Mouse (Mus musculus): ENCODE data around the gene Arhgap10.
"Not testable (repeated sequence)": the region's sequence is repeated elsewhere in the genome, so short reads cannot be mapped to it uniquely, and the experiment has no call there.

Gene Arhgap10

DNA sequence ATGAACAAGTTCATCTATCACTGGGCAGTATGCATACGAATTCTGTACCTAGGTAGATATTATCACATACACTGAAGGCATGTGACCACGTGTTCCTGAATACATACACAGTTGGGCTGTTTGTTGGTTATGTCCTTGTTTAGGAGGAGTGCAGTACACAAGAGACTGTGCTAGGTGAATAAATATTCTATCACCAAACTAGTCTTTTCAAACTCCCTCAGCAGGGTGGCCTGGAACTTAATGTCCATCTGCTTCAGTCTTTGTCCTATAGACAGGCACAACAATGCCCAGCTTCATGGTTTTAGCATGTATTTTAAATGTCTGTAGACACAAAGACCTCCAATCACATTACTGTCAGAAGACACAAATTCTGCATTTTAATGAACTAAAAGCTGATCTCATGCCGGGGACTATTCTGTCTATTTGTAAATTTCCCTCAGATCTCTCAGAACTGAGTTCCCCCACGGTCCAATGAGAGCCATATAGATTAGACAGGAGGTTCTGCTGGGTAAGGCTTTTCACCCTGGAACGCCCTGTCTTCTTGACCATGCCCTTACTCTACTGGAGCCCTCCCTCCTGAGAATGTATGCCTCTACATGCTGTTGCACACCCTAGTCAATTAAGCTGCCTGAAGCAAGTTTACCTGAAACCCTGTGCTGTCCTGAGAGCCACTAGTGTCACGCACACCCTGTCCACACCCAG lies 177.6 kb downstream of the Arhgap10 start:
- no peak for DNase-seq

DNA sequence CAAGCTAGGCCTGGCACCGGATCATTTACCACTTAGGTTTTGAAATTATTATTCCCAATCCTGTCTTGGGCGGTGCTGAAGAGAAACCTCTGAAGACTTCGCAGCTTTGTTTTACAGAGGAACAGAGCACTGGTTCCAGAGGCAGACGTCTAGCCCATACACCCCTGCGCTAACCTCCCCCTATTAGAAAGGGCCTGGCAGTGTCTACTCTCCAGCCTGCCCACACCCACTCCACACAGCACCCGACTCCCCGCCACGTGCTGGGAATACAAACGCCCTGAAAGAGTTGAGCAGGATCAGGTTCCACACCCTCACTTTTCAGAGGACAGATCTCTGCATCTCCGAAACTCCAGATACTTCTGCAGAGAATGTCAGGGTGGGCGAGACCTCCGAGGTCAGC lies 180.5 kb downstream of the Arhgap10 start:
- DNase-seq = no peak

DNA sequence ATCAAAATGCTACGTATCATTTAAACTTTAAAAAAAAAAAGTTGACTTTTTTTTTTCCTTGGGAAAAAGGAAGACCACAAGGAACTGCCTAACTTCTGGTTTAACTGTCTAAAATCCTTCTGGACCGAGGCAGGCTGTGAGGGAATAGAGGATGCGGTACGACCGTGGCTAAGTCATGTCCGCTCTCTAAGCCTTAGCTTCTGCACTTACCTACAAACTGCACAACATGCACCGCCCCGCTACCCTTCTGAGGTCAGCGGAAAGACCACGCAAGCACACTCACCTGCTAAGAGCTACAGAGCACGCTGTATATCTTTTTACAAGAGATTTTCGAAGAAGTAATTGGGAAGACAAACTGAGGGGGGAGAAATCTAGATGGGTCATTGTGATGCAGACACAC lies 186.6 kb downstream of the Arhgap10 start:
- no peak for DNase-seq

DNA sequence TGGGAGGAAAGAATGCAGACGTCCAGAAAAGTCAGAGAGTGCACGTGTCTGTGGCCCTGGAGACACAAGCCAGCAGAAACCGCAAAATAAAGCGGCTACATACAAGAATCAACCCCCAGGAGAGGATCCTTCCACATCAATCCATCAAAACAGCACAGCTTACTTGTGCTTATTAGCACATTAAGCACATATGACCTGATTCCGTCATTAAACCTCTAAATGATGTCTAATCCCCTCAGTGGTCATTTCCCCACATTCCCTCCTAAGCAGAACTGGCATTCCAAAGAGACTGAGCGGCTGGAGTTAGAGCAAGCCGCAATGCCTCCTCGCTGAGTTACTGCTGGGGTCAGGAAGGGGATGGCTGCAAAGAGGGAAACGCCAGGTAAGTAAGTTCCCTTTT lies 187.4 kb downstream of the Arhgap10 start:
- no peak for DNase-seq

DNA sequence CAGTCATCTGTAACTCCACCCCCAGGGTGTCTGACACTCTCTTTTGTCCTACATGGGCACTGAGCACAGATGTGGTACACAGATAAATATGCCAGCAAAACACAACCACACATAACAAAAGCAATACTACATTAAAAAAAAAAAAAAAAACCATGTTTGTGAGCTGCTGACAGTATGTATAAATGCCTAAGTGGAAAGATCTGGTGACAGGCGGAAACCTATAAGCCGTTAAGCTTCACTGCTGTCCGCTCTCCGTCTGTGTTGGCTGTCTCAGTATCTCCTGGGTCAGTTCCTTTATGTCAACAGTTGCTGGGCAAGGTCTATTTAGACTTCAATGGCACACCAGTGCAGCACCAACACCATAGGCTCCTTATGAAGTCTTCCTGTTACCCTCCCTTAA lies 188.0 kb downstream of the Arhgap10 start:
- no peak for DNase-seq

DNA sequence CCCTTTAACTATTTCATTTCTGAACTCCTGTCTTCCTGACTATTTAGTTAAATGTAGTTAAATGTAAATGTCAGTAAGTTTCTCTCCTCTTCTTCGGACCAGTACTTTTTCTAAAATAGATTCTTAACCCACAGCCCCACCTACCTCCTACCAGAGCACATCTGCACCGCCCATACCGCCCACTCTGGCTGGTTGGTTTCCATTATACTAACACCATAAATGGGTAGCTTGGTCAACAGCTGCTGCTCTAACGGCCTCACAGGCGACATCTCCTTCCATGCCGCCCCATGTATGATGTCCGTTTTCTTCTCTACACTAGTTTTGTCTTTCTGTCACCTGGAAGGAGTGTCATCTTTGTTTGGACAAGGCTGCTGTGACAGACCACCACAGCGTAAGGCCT lies 189.3 kb downstream of the Arhgap10 start:
- no peak for DNase-seq

DNA sequence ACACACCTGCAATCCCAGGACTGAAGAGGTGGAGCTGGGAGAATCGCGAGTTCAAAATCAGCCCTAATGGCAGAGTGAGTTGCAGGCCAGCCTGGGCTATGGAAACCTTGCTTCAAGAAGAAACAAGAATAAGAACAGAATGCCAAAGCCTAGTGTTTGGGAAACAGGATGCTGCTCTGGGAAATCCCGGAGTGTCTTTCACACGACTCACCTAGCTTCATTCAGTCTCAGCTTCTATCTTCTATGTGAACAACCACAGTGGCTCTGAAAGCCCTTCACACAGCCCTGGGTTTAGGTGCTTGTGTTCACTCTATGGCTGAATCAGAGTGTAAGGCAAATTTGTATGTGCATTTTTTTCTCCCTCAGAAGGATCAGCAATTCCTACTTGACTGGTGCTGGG lies 190.4 kb downstream of the Arhgap10 start:
- no peak for DNase-seq

DNA sequence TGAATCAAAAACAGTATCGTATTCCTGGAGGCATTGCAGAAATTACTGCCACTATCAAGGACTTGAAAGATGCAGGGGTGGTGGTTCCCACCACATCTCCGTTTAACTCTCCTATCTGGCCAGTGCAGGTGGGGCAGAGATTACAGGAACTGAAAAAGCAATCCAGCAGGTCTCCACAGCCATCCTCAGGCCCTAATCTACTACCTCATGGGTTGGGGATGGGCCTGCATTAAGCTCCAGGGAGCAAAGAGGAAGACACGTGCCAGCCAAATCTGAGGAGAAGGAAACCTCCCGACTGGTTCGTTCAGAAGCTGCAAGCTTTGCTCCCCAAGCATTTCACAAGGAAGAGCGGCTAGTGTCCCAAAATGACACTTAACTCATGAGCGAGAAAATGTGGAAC lies 195.0 kb downstream of the Arhgap10 start:
- DNase-seq = not testable (repeated sequence)

DNA sequence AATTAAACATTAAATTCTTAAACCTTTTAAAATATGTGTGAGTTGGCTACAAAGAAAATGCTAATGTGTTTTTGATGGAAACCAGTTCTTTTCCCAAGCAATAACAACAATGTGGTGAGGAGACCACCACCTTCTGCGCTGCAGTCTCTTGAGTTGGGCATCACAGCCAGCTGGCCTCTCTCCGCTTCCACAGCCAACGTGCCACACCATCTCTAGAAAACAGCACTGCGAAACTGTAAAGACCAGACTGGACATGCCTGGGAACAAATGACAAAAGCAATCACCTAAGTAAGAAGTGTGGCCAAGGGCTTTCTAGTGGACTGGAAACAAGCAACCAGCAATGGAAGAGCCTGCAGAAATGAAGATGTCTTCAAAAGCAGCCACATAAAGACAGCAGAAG lies 195.9 kb downstream of the Arhgap10 start:
- DNase-seq = no peak

DNA sequence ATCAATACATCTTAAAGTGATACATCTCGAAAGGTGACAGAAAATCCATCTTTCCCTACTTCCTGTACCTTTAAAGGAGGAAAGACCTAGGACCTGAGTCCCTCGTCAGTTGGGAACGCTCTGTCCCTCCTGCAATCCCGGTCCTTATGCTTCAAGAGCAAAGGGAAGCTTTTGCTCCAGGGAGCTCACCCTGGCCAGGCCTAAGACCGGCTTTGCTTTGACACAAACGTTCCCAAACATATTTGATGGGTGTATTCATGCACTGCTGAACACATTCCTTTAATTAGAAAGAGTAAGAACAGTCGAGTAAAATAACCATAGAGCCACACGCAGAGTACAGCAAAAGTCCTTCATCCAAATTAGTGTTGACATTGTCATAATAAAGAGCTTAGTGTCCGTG lies 199.2 kb downstream of the Arhgap10 start:
- no peak for DNase-seq

DNA sequence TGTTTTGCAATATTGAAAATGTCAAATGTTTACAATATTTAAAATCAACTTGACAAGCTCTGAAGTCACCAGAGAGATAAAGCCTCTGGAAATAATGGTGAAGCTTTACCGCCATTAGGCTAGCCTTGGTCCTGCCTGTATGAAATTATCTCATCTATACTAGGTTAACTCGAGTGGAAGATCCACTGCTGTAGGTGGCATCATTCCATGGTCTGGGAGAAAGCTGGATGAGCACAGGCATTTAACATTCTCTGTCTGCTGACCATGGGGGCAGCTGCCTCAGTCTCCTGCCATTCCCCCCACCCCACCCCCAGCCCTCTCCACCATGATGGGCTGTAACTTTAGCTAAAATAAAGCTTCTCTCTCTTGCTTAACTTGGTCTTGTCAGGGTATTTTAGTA lies 200.0 kb downstream of the Arhgap10 start:
- DNase-seq = no peak

DNA sequence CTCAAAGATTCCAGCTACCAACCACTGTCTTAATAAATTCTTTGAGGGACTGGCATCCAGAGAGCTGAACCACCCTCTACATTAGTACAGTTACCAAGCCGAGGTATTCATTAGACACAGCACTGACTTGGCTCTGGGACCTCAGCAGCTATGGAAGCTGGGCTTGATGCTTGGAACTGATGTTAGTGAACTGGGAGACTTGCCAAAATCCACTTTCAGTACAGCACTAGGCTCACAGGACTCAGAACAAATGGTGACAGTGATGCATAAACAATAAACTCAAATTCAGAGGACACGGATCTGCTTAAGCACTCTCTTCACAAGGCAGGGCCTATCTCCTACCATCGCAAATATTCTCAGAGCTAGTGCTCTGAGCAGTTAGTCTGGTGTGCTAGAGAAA lies 204.8 kb downstream of the Arhgap10 start:
- no peak for DNase-seq

DNA sequence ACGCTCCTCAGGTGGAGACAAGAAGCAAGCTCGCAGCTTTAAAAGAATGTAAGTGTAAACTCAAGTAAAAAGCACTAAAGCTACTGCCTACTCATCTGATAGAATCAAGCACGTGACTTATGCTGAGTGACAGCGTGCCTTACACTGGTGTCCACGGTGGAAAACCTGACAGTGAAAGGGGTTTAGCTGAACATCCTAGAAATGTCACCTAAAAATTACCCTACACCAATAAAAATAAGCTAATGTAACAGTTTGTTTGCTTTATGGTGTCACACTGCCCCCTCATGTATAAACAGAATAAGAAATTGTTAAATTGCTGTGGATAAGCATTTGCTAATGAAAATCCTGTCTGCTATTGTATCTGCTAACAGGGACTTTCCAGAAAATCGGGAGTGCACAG lies 206.0 kb downstream of the Arhgap10 start:
- DNase-seq = no peak

DNA sequence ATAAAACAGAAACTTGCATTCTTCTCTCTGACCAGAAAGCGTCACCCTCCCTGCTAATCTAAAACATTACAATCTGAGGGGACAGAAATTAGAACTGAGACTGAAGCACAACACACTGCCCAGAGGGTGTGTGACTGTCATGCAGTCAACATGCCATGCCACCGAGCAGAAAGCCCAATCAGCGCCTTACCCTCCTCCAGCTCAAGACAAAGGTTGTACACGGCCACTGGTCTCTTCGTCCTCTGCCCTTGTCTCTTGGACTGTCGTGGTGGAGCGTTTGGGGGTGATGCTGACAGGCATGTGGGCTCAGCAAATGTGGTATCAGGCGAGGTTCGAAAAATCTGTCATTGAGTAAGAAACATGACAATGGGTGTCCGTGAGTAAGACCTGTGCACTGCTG lies 207.2 kb downstream of the Arhgap10 start:
- no peak for DNase-seq

DNA sequence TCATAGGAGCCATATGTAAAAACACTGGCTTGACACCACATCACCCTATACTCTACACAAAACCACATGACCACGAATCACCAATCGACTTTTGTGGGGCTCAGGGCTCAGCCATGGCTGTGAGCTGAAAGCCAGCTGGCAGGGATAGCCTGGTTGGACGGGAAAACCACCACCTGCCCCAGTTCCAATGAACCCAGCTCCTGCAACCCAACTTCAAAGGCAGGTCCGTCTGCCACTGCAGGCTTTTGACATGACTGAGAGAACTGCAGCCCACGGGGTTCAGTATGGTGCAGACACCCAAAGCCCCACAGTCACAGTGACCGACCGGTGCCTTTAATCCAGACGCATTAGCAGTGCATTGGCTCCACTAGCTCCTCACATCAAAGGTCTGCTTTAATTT lies 207.7 kb downstream of the Arhgap10 start:
- no peak for DNase-seq

DNA sequence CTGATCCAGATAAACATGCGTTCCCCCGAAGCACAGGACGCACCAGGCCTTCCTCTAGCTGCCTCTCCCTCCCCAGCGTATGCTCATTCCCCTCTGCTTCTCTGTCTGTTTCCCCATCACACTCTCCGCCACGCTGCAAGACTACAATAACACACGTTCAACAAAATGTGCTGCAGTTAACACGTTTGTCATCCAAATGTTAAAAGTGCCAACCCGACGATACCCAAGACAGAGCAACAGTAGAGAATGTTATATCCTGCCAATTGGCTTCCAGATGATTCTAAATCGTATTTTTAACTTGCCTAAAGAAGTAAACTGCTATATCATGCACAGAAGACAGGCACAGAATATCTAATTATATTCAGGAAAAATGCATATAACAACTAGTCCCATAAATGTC lies 223.2 kb downstream of the Arhgap10 start:
- DNase-seq = no peak

DNA sequence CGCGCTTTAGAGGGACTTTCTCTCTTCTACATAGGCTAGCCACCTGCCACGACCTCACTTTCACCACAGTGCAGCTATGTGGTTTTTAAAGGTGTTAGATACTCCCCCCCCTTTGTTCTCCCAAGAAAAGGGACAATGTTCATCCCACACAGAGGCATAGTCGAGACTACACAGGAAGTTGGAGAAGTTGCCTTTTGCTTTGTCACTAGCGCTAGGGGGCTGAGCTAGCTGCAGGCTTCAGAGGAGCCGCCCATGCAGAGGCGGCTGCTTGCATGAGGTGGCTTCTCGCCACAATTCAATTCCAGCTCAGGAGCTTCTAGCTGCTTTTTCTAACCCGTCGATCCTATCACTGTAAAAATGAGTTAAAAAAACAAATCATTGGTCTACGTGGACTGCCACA lies 225.1 kb downstream of the Arhgap10 start:
- DNase-seq = no peak

DNA sequence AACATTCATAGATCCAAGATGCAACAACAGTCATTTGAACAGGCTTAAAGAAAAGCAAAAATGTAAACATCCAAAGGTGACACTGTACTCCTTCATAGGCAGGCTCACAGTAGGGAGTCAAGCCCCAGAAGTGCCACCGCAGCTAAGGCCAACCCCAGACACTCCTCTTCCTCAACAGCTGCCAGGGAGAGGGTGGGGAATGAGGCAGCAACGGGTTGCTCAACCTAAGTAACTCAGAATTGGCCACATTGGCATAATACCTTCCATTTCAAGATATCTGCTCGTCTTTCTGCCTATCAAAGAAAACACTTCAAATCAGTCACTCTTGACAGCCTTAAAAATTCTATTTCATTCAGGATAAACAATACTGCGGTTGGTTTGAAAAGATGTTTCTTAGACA lies 225.6 kb downstream of the Arhgap10 start:
- DNase-seq = no peak

DNA sequence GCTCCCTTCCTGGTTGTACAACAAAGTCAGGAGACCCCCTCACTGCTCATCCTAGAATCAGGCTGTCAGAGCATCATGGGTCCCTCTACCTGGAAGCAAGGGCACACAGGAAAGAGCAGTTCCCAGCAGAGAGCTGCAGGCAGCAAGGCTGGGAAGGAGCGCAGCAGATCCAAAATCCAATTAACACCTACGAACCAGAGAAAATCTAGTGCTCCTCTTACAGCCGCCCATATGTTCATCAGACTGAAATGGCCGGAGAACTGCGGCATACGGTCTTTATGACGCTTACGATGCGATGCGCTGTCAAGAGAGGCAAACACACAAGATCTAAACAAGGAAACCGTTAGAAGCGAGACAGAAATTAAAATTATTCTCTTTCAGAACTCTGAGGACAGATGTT lies 229.3 kb downstream of the Arhgap10 start:
- DNase-seq = no peak

DNA sequence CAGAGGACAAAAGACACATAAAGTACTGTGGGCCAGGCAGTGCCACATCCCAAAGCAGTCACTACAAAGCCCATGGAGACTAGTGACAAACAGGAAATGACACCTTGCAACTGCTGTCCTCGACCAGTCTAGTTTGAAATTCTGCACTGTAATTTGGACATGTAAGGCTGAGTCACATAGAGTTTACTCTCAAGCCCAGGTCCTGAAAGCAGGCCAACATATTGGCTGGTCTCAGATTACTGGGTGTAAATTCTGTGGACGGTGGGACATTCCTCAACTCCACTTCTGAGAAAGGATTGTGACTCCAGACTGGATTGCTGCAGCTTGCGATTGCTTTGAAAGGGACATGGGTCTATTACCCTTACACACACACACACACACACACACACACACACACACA lies 229.7 kb downstream of the Arhgap10 start:
- DNase-seq = no peak

DNA sequence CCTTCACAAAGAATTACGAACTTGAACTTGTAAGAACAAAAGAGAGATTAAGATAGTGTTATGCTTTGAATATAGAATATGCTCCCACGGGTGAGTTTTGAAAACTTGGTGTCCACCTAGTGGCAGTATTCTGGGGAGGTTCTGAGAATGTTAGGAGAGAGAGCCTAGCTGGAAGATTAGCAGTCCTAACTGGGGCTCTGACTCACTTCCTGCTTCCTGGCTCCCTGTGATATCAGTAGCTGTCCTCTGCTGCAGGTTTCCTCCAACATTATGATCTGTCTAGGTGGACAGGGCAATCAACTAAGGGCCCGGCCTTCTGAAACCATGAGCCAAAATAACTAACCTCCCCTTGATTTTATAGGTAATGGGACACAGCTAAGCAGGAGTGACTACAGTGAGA lies 233.3 kb downstream of the Arhgap10 start:
- no peak for DNase-seq

DNA sequence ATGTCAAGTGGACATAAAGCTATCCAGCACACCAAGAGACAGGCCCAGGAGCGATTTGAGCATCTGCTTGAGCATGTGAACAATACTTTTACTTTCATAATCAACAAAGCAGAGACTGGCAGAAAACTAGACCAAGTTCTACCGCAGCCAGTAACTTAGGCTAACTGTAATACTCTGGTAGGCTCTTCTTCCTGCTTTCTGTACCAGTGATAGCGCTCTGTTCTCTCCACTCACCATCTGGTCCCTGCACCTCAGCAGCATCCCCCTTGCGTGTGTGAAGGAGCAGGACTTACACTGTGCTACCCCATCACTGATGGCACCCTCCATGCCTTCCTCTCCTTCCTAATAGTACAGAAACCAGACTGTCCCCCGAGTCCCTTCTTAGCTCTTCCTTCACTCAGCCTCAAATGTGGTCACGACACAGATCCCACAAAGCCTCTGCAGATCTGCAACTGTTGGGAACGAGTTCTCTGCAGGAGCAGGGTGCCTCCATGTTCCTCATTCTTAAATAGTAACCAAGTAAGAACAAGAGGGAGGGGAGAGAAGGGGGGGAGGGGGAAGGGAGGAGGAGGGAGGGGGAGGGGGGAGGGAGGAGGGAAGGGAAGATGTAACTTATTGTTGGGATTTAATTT lies 235.0 kb downstream of the Arhgap10 start:
- DNase-seq = no peak

DNA sequence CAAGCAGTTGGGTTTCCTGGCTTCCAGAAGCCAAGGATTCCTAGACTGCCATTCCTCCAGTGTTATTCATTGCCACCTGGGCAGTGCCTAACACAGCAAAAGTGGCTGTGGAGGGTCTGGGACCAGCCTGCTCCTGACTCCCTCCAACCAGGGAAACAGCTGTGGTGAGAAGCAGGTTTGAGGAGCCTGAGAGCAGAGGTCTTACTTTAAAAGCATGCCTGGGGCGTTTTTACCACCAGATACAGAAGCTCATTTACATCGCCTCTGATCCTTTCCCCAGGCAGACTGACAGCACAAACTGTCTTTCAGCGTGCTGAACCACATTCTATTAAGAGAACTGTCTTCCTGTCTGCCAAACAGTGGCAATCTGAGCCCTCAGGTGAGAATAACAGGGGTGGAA lies 237.8 kb downstream of the Arhgap10 start:
- no peak for DNase-seq

DNA sequence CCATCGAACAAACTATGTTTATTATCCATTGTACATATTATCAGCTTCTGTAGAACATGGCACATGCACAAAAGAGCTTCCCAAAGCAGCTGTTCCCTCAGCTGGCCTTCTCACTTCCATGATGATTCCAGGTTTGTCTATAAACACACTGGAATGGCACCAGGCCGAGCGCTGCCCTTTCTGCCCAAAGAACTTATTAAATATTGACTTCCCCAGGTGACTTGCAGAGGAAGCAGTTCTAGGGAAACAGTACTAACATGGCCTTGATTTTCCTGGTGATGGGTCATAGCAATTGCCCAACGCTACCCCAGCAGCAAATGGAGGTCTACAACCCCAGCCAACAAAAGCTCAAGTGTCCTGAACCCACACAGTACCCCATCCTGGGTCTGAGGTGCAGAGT lies 239.5 kb downstream of the Arhgap10 start:
- no peak for DNase-seq

DNA sequence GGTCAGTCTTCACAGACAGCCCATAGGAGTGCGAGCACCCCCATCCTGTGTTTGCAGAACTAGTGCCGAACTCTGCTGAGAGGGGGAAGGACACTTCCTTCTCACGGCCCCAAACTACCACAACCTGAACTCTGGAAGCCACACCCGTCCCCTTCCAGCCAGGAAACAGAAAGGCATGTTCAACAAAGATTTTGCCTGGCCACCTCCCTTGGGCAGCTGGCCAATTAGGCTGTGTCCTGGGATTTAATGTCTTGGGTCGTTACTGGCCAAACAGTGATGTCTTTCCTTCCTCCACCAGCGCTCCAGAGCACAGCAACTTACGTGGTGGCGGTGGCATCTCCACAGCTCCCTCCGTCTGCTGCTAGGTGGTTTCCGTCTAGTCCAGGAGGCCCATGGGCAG lies 240.9 kb downstream of the Arhgap10 start:
- DNase-seq = peak; percentile 65
